Mouse (Mus musculus): ENCODE data around the gene Slc37a2. TPM values are rescaled to one million over a fixed set of nuclear protein-coding genes. Genes with fewer than 3 reads are reported as not detected.

The Slc37a2 gene
- polyA plus RNA-seq, 1 experiment, result 2.6 TPM

- no peak for DNase-seq
- no peak overlapping the region for H3K27ac ChIP-seq (ENCODE audit: insufficient read depth, low read depth, low read length)
- no peaks in the 10 kb centered on the region for H3K27me3 ChIP-seq (replicated peaks; ENCODE audit: control insufficient read depth, insufficient read depth, low read length)
- TF ChIP-seq CTCF (conservative IDR thresholded peaks at IDR 0.05; ENCODE audit: insufficient read depth, insufficient read length, low read depth, low read length) (no peak), POLR2A (IDR thresholded peaks at IDR 0.05; ENCODE audit: low read depth, low read length) (no peak)
- H3K36me3 ChIP-seq (ENCODE audit: control insufficient read depth, insufficient read depth, low read length), result no peaks in the 10 kb centered on the region
- 82% methylated on average over 6 of the region's 6 CpGs for WGBS
- peaks cover 5% of the 10 kb centered on the region for H3K4me1 ChIP-seq (ENCODE audit: control insufficient read depth, insufficient read depth, low read length)
- H3K4me3 ChIP-seq (ENCODE audit: insufficient read depth, low read depth, low read length), result no peak overlapping the region
These were observed 4.9 kb downstream of the Slc37a2 start for GRCm38 (mm10) chr9:37250631-37251030.

- H3K4me3 ChIP-seq (ENCODE audit: insufficient read depth, low read depth, low read length), result no peak overlapping the region
- TF ChIP-seq POLR2A (IDR thresholded peaks at IDR 0.05; ENCODE audit: low read depth, low read length) (no peak), CTCF (conservative IDR thresholded peaks at IDR 0.05; ENCODE audit: insufficient read depth, insufficient read length, low read depth, low read length) (no peak)
- WGBS, result 86% methylated on average over 3 of the region's 3 CpGs
- no peaks in the 10 kb centered on the region for H3K27me3 ChIP-seq (replicated peaks; ENCODE audit: control insufficient read depth, insufficient read depth, low read length)
- no peaks in the 10 kb centered on the region for H3K36me3 ChIP-seq (ENCODE audit: control insufficient read depth, insufficient read depth, low read length)
- no peak overlapping the region for H3K27ac ChIP-seq (ENCODE audit: insufficient read depth, low read depth, low read length)
- no peak for DNase-seq
- peaks cover 5% of the 10 kb centered on the region for H3K4me1 ChIP-seq (ENCODE audit: control insufficient read depth, insufficient read depth, low read length)
These were observed 5.6 kb downstream of the Slc37a2 start for GRCm38 (mm10) chr9:37249976-37250375.

- no peak overlapping the region for H3K4me3 ChIP-seq (ENCODE audit: insufficient read depth, low read depth, low read length)
- no peak for DNase-seq
- no peaks in the 10 kb centered on the region for H3K4me1 ChIP-seq (ENCODE audit: control insufficient read depth, insufficient read depth, low read length)
- TF ChIP-seq CTCF (conservative IDR thresholded peaks at IDR 0.05; ENCODE audit: insufficient read depth, insufficient read length, low read depth, low read length), result no peak
- no peak for TF ChIP-seq POLR2A (IDR thresholded peaks at IDR 0.05; ENCODE audit: low read depth, low read length)
- 58% methylated on average over 3 of the region's 3 CpGs for WGBS
- H3K36me3 ChIP-seq (ENCODE audit: control insufficient read depth, insufficient read depth, low read length), result no peaks in the 10 kb centered on the region
- no peak overlapping the region for H3K27ac ChIP-seq (ENCODE audit: insufficient read depth, low read depth, low read length)
- no peaks in the 10 kb centered on the region for H3K27me3 ChIP-seq (replicated peaks; ENCODE audit: control insufficient read depth, insufficient read depth, low read length)
These were observed 7.1 kb downstream of the Slc37a2 start for GRCm38 (mm10) chr9:37248381-37248906.

GRCm38 (mm10) chr9:37247429-37247828 lies 8.1 kb downstream of the Slc37a2 start:
- H3K4me3 ChIP-seq (ENCODE audit: insufficient read depth, low read depth, low read length), result no peak overlapping the region
- no peaks in the 10 kb centered on the region for H3K4me1 ChIP-seq (ENCODE audit: control insufficient read depth, insufficient read depth, low read length)
- H3K27ac ChIP-seq (ENCODE audit: insufficient read depth, low read depth, low read length), result no peak overlapping the region
- TF ChIP-seq CTCF (conservative IDR thresholded peaks at IDR 0.05; ENCODE audit: insufficient read depth, insufficient read length, low read depth, low read length), result no peak
- no peak for TF ChIP-seq POLR2A (IDR thresholded peaks at IDR 0.05; ENCODE audit: low read depth, low read length)
- no peaks in the 10 kb centered on the region for H3K36me3 ChIP-seq (ENCODE audit: control insufficient read depth, insufficient read depth, low read length)
- H3K27me3 ChIP-seq (replicated peaks; ENCODE audit: control insufficient read depth, insufficient read depth, low read length), result no peaks in the 10 kb centered on the region
- DNase-seq, result peak; percentile 43

- Histone ChIP-seq H3K4me1 (ENCODE audit: control insufficient read depth, insufficient read depth, low read length) (no peaks in the 10 kb centered on the region), H3K4me3 (ENCODE audit: insufficient read depth, low read depth, low read length) (no peak overlapping the region), H3K27me3 (replicated peaks; ENCODE audit: control insufficient read depth, insufficient read depth, low read length) (no peaks in the 10 kb centered on the region), H3K27ac (ENCODE audit: insufficient read depth, low read depth, low read length) (no peak overlapping the region), H3K36me3 (ENCODE audit: control insufficient read depth, insufficient read depth, low read length) (no peaks in the 10 kb centered on the region)
- DNase-seq, result no peak
- TF ChIP-seq POLR2A (IDR thresholded peaks at IDR 0.05; ENCODE audit: low read depth, low read length) (no peak), CTCF (conservative IDR thresholded peaks at IDR 0.05; ENCODE audit: insufficient read depth, insufficient read length, low read depth, low read length) (no peak)
- WGBS, result 86% methylated on average over 1 of the region's 1 CpGs
These were observed 9.7 kb downstream of the Slc37a2 start for GRCm38 (mm10) chr9:37245810-37246209.

GRCm38 (mm10) chr9:37245404-37245803 lies 10.1 kb downstream of the Slc37a2 start:
- H3K36me3 ChIP-seq (ENCODE audit: control insufficient read depth, insufficient read depth, low read length), result no peaks in the 10 kb centered on the region
- H3K4me3 ChIP-seq (ENCODE audit: insufficient read depth, low read depth, low read length), result no peak overlapping the region
- 79% methylated on average over 2 of the region's 2 CpGs for WGBS
- no peak for TF ChIP-seq CTCF (conservative IDR thresholded peaks at IDR 0.05; ENCODE audit: insufficient read depth, insufficient read length, low read depth, low read length)
- no peak for TF ChIP-seq POLR2A (IDR thresholded peaks at IDR 0.05; ENCODE audit: low read depth, low read length)
- H3K27me3 ChIP-seq (replicated peaks; ENCODE audit: control insufficient read depth, insufficient read depth, low read length), result no peaks in the 10 kb centered on the region
- H3K27ac ChIP-seq (ENCODE audit: insufficient read depth, low read depth, low read length), result no peak overlapping the region
- H3K4me1 ChIP-seq (ENCODE audit: control insufficient read depth, insufficient read depth, low read length), result no peaks in the 10 kb centered on the region
- DNase-seq, result no peak

GRCm38 (mm10) chr9:37244600-37244999 lies 10.9 kb downstream of the Slc37a2 start:
- Histone ChIP-seq H3K4me1 (ENCODE audit: control insufficient read depth, insufficient read depth, low read length) (no peaks in the 10 kb centered on the region), H3K27me3 (replicated peaks; ENCODE audit: control insufficient read depth, insufficient read depth, low read length) (no peaks in the 10 kb centered on the region), H3K27ac (ENCODE audit: insufficient read depth, low read depth, low read length) (no peak overlapping the region), H3K36me3 (ENCODE audit: control insufficient read depth, insufficient read depth, low read length) (no peaks in the 10 kb centered on the region), H3K4me3 (ENCODE audit: insufficient read depth, low read depth, low read length) (no peak overlapping the region)
- no peak for TF ChIP-seq CTCF (conservative IDR thresholded peaks at IDR 0.05; ENCODE audit: insufficient read depth, insufficient read length, low read depth, low read length)
- no peak for TF ChIP-seq POLR2A (IDR thresholded peaks at IDR 0.05; ENCODE audit: low read depth, low read length)
- WGBS, result 71% methylated on average over 1 of the region's 1 CpGs
- DNase-seq, result no peak

Data from kidney, adult 2 months (tissue).